Mouse (Mus musculus): ENCODE data around the gene Rab17. TPM values are rescaled to one million over a fixed set of nuclear protein-coding genes. Genes with fewer than 3 reads are reported as not detected.

Gene Rab17
- not detected for polyA plus RNA-seq (2017; shearing (Covaris generic))

GRCm38 (mm10) chr1:90969347-90969784, at the start of gene Rab17:
Rab17 (minus strand) TSS chr1:90969661.

DNA sequence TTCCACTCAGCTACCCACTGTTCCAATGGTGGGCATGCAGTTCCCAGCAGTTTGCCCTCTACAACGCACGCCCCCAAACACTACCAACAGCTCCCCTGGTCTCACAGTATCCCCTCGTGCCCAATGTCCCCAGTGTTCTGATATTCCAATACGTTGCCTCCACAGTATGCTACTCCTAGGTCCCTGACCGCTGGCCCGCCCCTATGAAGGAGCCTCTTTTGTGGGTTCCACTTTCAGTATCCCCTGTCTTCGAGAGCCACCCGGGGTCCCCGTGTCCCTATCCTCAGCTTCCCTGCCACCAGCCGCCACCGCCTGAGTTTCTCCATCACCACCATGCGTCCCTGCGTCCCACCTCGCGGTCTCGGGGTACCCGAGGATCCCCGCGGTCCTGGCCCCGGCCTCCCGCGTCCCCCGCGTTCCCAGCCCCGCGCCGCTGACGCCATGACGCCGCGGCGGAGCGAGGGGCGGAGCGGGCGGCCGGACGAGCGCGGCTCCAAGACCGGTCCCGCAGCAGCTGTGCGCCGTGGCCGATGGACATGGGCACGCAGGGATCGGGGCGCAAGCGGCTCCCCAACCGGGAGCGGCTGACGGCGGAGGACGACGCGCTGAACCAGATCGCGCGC, 28.9 kb upstream of the Rab17 start, which contains the start of gene Lrrfip1:
Lrrfip1 (plus strand) TSS at position 470 of the 623 bp plus-strand sequence.

DNA sequence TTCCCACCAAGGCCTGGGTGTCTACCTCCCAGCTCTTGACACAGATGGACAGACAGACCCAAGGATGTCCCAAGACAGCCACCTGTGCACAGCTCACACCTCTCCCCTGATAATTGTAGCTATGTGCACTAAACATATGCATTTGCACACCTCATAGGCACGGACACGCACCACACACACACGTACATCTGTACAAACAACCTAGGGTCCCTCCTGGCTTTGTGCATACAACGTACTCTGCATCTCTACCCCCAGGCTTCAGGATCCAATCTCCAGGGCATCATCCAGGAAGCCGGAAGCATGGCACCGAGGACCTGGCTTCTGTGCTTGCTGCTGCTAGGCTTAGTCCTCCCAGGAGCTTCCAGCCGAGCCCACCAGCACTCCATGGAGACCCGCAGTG, 16.7 kb downstream of the Rab17 start, which contains the start of gene Prlh:
Prlh (plus strand) TSS at position 301 of the 400 bp plus-strand sequence.

DNA sequence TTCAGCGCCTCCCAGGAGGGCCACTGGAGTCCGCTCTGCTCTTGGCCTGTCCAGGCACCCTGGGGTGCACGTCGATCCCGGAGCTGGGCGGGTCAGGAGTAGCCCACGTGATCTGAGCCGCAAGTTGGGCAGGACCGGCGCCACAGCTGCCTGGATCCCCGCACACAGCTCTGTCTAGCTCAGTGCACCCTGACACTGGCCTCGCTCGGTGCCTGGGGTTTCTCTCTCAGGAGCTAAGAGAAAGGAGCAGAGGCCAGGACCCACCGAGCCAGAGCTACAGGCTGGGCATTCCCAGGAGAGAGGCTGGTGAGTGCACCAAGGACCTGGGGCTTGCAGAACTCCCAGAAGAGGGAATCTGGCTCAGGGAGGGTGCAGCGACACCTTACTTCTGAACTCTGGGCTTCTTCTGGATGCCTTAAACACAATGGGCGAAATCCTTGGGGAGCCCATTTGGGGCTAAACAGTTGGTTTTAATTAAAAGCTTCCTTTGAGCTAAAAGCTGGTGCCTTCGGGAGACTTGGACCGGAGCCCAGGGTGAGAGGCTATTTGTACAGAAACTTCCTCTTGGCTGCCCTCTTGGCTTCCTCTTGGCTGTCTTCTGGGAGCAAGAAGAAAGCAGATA, 54.4 kb downstream of the Rab17 start, which contains the start of gene Mlph:
Mlph (plus strand) TSS at position 138 of the 622 bp plus-strand sequence.

Other genes starting within 250 kb of the Rab17 start
- gene Col6a3, start 125.7 kb downstream of the Rab17 start, polyA plus RNA-seq (2017; shearing (Covaris generic)) = 0.98 TPM
- gene Mlph, start 54.6 kb downstream of the Rab17 start, polyA plus RNA-seq (2017; shearing (Covaris generic)) = 0.40 TPM
- gene Prlh, start 16.6 kb downstream of the Rab17 start, polyA plus RNA-seq (2017; shearing (Covaris generic)) = not detected
- 293 TPM for gene Lrrfip1, start 29.1 kb upstream of the Rab17 start, polyA plus RNA-seq (2017; shearing (Covaris generic))
- 0.21 TPM for gene Rbm44, start 175.4 kb upstream of the Rab17 start, polyA plus RNA-seq (2017; shearing (Covaris generic))
- 1.2 TPM for gene Ramp1, start 210.2 kb upstream of the Rab17 start, polyA plus RNA-seq (2017; shearing (Covaris generic))

Data from effector memory CD4-positive, alpha-beta T cell, adult 7 months (primary cell).